Mouse (Mus musculus) stomach, postnatal 0 days (tissue): Measurements from ENCODE around the gene Gfod1.

Experiments
- CTCF ChIP-seq: IDR thresholded peaks from 2 replicates; pipeline ENCODE4 v1.5.1; 2016; ENCODE audit warnings: antibody characterized with exemption, low read depth, mild to moderate bottlenecking, moderate library complexity
- EP300 ChIP-seq: optimal IDR thresholded peaks from 2 replicates; pipeline ENCODE3; 2016; ENCODE audit warnings: antibody characterized with exemption

GRCm38 (mm10) chr13:43203234-43203633 is 100.7 kb downstream of the Gfod1 start:
- TF ChIP-seq CTCF = peak; percentile 41
- no peak for TF ChIP-seq EP300
